Mouse (Mus musculus) myocyte (in vitro differentiated cells): ENCODE data around the gene 5730507C01Rik. TPM values are rescaled to one million over a fixed set of nuclear protein-coding genes. Genes with fewer than 3 reads are reported as not detected.
"Not testable (repeated sequence)": the region's sequence is repeated elsewhere in the genome, so short reads cannot be mapped to it uniquely, and the experiment has no call there.

ENCODE experiments used
- H3K27me3 ChIP-seq: one replicate; pipeline ENCODE4 v1.6.1; 2011; ENCODE audit not compliant: control insufficient read depth, insufficient read depth, insufficient read length
- H3K36me3 ChIP-seq: one replicate; pipeline ENCODE4 v1.6.1; 2011; ENCODE audit not compliant: control insufficient read depth, insufficient read depth
- H3K4me2 ChIP-seq: one replicate; pipeline ENCODE4 v1.6.1; 2011; ENCODE audit warnings: low read depth, control low read depth
- H3K4me3 ChIP-seq: one replicate; pipeline ENCODE4 v1.5.1; 2011; ENCODE audit warnings: mild to moderate bottlenecking, control low read depth, moderate library complexity
- H3K79me2 ChIP-seq: one replicate; pipeline ENCODE4 v1.6.1; 2011; ENCODE audit not compliant: control insufficient read depth, insufficient read depth
- H3ac ChIP-seq: one replicate; pipeline ENCODE4 v1.6.1; 2011; ENCODE audit not compliant: control insufficient read depth, insufficient read length
- CEBPB ChIP-seq: IDR thresholded peaks from 2 replicates; pipeline ENCODE4 v1.6.1; 2011; ENCODE audit warnings: mild to moderate bottlenecking, moderate library complexity; ENCODE audit not compliant: poor library complexity, insufficient read depth, severe bottlenecking
- E2F4 ChIP-seq: IDR thresholded peaks from one replicate; pipeline ENCODE4 v1.6.1; 2011; ENCODE audit warnings: mild to moderate bottlenecking, control low read depth, moderate library complexity; ENCODE audit not compliant: insufficient read depth
- MAX ChIP-seq: IDR thresholded peaks from one replicate; pipeline ENCODE4 v1.6.1; 2011; ENCODE audit warnings: low read depth, mild to moderate bottlenecking, control low read depth
- MYOD1 ChIP-seq, 3 experiments: IDR thresholded peaks; one replicate each; pipeline ENCODE4 v1.6.1; 2011; ENCODE audit warnings: control low read depth in 2 of 3, low read depth in 2 of 3, mild to moderate bottlenecking in 2 of 3, moderate library complexity in 1 of 3; ENCODE audit not compliant: insufficient read length in 2 of 3, control insufficient read depth in 1 of 3
- MYOG ChIP-seq, 3 experiments: IDR thresholded peaks; one replicate each; pipeline ENCODE4 v1.6.1; 2011; ENCODE audit warnings: control low read depth in 2 of 3, low read depth in 2 of 3, mild to moderate bottlenecking in 2 of 3; ENCODE audit not compliant: insufficient read length in 2 of 3, control insufficient read depth in 1 of 3, insufficient read depth in 1 of 3
- POLR2A ChIP-seq: IDR thresholded peaks from one replicate; pipeline ENCODE4 v1.6.1; 2011; ENCODE audit warnings: low read depth, mild to moderate bottlenecking, control low read depth, moderate library complexity; ENCODE audit not compliant: insufficient read length
- POLR2AphosphoS2 ChIP-seq: IDR thresholded peaks from one replicate; pipeline ENCODE4 v1.6.1; 2011; ENCODE audit warnings: low read depth, control low read depth; ENCODE audit not compliant: insufficient read length
- REST ChIP-seq: IDR thresholded peaks from one replicate; pipeline ENCODE4 v1.6.1; 2011; ENCODE audit warnings: mild to moderate bottlenecking, control low read depth, moderate library complexity; ENCODE audit not compliant: insufficient read depth, insufficient read length
- SRF ChIP-seq: IDR thresholded peaks from one replicate; pipeline ENCODE4 v1.6.1; 2011; ENCODE audit warnings: low read depth; ENCODE audit not compliant: control insufficient read depth, insufficient read length
- TCF12 ChIP-seq: IDR thresholded peaks from one replicate; pipeline ENCODE4 v1.6.1; 2011; ENCODE audit warnings: mild to moderate bottlenecking, control low read depth; ENCODE audit not compliant: poor library complexity, insufficient read depth, severe bottlenecking
- TCF3 ChIP-seq: IDR thresholded peaks from one replicate; pipeline ENCODE4 v1.6.1; 2011; ENCODE audit warnings: low read depth, control low read depth; ENCODE audit not compliant: insufficient read length
- USF1 ChIP-seq: IDR thresholded peaks from one replicate; pipeline ENCODE4 v1.6.1; 2011; ENCODE audit warnings: low read depth, mild to moderate bottlenecking, control low read depth, moderate library complexity
- polyA plus RNA-seq: library from polyadenylated mRNA; unstranded; fragments of >200 nt; fragmentation: generic; extraction: Trizol; gene quantifications from one replicate; pipeline ENCODE4 v1.2.1, GENCODE M21; 2012; ENCODE audit warnings: missing spikeins

Gene 5730507C01Rik
- polyA plus RNA-seq = not detected

DNA sequence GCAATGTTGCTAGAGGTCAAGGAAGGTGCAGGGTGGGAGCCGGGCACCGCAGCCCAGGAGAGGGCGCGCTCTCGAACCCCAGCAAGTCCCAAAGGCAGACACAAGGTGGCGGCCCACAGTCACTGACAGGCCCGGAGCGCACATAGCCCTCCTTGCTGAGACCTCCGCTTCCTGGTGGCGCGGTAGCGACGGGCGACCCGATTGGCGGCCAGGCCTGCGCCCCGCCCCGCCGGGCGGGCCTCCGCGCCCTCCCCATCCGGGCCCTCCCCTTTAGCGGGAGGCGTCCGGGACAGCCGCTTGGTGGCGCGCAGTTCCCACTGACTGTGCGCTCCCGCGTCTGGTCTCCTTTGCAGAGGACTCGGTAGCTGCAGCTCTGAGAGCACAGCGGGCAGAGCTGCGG lies at the start of gene 5730507C01Rik:
TSS of gene 5730507C01Rik (plus strand) at position 340 of the 400 bp plus-strand sequence.
- Histone ChIP-seq H3K36me3 (no peaks in the 10 kb centered on the region), H3K27me3 (no peaks in the 10 kb centered on the region), H3K4me2 (no peak within 1 kb of the TSS), H3K4me3 (no peak within 1 kb of the TSS), H3ac (no peak within 1 kb of the TSS), H3K79me2 (no peaks in the 10 kb centered on the region)
- TF ChIP-seq TCF3 = no peak
- no peak for TF ChIP-seq REST
- no peak for TF ChIP-seq POLR2A
- TF ChIP-seq POLR2AphosphoS2 = no peak
- TF ChIP-seq E2F4 = no peak
- no peak for TF ChIP-seq SRF
- no peak for TF ChIP-seq CEBPB
- no peak for TF ChIP-seq MYOG (IDR thresholded peaks at IDR 0.05; ENCODE audit: control insufficient read depth in 1 of 3, insufficient read depth in 1 of 3, insufficient read length in 2 of 3, low read depth in 2 of 3)
- no peak for TF ChIP-seq MYOD1 (IDR thresholded peaks at IDR 0.05; ENCODE audit: control insufficient read depth in 1 of 3, insufficient read length in 2 of 3, low read depth in 2 of 3)
- TF ChIP-seq USF1 = no peak
- no peak for TF ChIP-seq MAX
- no peak for TF ChIP-seq TCF12

- H3K79me2 ChIP-seq, H3K27me3 ChIP-seq, H3K36me3 ChIP-seq, H3ac ChIP-seq, H3K4me3 ChIP-seq, H3K4me2 ChIP-seq: not testable (repeated sequence)
These were observed 306 bp downstream of the 5730507C01Rik start for GRCm38 (mm10) chr12:18514616-18515015.

DNA sequence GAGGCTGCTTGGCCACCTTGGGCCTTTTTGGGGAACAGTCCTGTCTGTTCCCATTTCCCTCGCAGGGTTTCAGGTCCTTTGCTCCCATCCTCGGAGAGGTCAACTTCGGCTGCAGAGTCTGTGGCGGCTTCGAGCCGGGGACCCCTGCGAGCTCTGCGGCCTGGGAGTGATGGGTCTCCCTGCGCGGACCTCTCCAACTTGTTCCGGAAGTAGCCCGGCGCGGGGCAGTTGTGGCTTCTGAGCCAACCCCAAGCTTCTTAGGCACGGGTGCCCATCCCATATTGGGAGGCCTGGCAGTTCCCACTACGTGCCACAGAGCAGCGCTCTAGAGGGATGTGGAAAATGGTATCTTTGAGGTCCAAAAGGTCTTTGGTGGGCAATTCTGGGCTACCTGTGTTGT lies 767 bp downstream of the 5730507C01Rik start:
- not testable (repeated sequence) for H3K27me3 ChIP-seq, H3K4me3 ChIP-seq

More for the DNA sequence above, 767 bp downstream of the 5730507C01Rik start:
- not testable (repeated sequence) for H3K36me3 ChIP-seq, H3K79me2 ChIP-seq, H3K4me2 ChIP-seq, H3ac ChIP-seq
